Mouse (Mus musculus): ENCODE measurements around the gene Tomm6.
"Not testable (repeated sequence)": the region's sequence is repeated elsewhere in the genome, so short reads cannot be mapped to it uniquely, and the experiment has no call there.

The Tomm6 gene

GRCm38 (mm10) chr17:47654346-47654745, 33.8 kb downstream of the Tomm6 start:
- DNase-seq (ENCODE audit: low spot score in 2 of 2): not testable (repeated sequence)

- no peak for DNase-seq (ENCODE audit: low spot score in 2 of 2)
These were observed 36.2 kb downstream of the Tomm6 start for GRCm38 (mm10) chr17:47651953-47652352.

- DNase-seq (ENCODE audit: low spot score in 2 of 2): no peak
These were observed 39.2 kb downstream of the Tomm6 start for GRCm38 (mm10) chr17:47648966-47649365.

GRCm38 (mm10) chr17:47646683-47647082, 41.5 kb downstream of the Tomm6 start:
- DNase-seq (ENCODE audit: low spot score in 2 of 2): peak; percentile 72 to 86

- DNase-seq (ENCODE audit: low spot score in 2 of 2): no peak
These were observed 45.2 kb downstream of the Tomm6 start for GRCm38 (mm10) chr17:47642992-47643391.
